Mouse (Mus musculus): ENCODE data around the gene Phb2.

The Phb2 gene

GRCm38 (mm10) chr6:124693243-124693981 is 18.7 kb upstream of the Phb2 start:
- no peak for DNase-seq

DNA sequence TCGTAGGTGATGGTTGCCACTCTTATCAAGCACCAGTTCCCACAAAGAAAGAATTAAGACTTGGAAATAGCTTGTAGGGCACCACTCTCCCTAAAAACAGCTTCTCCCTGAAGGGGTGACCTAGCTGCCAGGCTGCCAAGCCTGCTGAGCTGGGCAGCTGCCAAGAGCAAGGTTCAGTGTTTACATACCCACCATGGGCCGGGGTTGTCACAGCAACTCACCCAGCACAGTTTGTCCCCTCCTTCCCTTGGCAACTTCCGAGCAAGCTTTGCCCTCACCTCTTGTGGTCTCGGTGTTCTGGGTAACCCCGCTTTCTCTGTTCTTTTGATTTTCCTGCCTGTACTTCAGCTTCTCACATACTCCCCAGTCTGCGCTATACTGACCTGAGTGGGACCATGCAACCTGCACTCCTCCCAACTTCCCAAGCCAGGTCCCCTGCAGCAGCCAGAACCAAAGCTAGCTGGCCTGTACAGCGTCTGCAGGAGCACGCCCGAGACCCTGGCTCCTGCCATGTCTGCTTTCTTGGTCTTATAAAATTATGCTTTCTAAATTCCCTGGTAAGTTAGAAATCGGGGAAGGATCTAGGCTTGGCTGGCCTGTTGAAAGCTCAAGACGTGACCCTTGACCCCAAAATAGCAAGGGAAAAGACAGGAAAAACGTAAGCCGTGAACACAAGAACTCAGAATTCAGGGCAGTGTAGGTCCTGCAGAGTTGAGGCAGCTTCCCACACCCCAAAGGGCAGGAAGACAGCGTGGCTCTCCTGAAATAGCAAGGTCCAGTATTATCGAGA is 17.8 kb upstream of the Phb2 start:
- no peak for DNase-seq

DNA sequence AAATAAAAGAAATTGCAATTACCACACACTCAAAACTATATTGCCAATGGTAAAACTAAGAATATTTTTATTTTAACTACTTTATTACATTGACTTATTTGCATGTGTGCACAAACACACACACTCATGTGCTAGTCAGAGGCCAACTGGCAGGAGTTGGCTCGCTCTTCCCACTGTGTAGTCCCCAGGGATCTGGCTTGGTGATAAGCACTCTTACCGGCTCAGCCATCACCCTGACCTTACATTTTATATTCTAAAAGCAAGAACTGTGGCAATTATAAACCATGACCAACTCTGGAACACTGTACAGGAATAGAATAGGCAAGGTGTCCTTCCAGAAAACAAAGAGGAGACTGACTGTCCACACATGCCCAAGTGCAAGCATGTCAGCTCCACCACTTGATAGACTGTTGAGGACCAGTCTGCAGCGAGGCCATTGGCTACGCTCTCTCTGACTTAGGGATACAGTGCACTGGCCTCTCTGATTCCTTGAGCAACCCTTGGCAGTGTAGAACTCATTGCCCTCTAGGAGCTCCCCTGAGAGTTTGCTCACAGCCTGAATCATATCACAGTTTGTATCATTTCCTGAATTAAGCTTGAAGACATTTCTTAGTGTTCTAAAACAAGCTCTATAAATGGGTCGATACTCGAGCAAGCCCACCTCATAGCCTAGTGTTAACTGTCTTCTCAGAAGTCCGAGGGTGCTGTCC is 15.5 kb upstream of the Phb2 start:
- DNase-seq: no peak

- DNase-seq: no peak
These were observed 13.4 kb upstream of the Phb2 start for GRCm38 (mm10) chr6:124698751-124699150.

GRCm38 (mm10) chr6:124699366-124699765 is 12.8 kb upstream of the Phb2 start:
- no peak for DNase-seq

DNA sequence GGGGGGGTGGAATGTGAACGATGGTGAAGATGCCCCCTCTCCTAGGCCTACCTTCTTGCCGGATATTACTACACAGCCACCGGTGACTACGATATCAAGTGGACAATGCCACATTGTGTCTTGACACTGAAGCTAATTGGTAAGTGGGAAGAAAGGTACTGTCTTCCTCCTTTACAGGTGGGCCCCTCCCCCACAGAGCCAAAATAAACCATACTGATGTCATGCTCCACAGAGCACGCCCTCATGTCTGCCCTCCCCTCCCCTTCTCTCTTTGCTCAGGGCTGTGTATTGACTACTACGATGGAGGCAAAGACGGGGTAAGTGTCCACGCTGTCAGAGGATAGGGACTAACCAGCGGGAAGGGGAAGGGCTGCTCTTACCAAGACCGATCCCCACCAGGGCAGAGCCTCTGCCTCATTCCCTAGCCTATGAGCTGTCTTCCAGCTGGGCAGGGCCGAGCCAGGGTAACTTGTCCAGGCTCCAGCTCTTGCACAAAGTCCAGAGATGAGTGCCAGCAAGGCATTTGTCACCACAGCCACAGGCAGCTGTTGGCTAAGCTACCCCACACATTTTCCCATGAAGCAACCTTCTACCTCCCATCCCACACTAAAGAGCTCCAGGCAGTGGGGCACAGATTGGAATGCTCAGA is 12.1 kb upstream of the Phb2 start:
- no peak for DNase-seq

DNA sequence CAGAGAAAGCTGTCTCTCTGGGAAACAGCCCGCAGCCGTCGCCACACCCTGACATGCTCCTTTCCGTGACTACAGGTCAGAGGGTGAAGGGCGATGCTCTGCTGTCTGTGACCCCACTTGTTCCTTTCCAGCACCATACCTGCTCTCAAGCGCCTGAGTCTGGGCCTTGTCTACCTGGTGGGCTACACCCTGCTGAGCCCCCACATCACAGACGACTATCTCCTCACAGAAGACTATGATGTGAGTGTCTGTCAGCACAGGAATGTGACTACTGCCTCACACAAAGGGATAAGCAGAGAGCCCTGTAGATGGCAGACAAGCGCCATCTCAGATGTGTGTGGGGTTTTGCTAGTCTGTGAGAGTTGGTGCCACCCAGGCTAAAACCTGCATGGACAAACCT is 10.8 kb upstream of the Phb2 start:
- DNase-seq: no peak

- DNase-seq: no peak
These were observed 9.9 kb upstream of the Phb2 start for GRCm38 (mm10) chr6:124702102-124702783.

DNA sequence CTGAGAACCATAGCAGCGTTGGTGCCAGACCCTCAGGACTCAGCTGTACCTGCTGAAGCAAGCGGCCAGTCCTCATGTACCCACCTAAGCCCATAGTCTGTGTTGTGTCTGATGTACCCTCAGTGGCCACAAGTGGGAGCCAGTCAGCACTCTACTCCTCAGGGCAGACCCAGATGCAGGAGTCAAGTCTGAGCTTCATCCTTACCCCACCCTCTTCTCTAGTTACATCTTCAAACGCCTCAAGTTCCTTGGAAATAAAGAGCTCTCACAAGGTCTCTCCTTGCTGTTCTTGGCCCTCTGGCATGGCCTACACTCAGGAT is 9.4 kb upstream of the Phb2 start:
- DNase-seq: peak; percentile 70

GRCm38 (mm10) chr6:124703789-124704188 is 8.3 kb upstream of the Phb2 start:
- no peak for DNase-seq

DNA sequence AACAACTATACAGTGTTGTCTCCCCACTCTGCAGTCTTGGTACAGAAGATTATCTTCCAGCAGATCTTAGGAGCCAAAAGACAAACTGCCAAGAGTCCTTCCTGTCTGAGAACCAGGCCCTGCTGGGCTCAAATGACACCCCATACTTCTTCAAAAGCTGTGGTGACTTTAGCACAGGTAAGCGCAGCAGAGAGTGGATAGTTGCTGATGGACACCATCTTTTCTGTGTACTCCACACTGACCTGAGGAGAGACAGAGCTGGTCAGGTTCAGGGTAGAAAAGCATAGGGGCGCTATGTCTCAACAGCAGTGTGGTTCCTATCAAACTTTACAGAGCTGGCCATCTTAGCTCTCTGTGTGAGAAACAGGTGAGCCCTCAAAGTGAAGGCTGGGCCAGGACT is 7.7 kb upstream of the Phb2 start:
- DNase-seq: no peak

DNA sequence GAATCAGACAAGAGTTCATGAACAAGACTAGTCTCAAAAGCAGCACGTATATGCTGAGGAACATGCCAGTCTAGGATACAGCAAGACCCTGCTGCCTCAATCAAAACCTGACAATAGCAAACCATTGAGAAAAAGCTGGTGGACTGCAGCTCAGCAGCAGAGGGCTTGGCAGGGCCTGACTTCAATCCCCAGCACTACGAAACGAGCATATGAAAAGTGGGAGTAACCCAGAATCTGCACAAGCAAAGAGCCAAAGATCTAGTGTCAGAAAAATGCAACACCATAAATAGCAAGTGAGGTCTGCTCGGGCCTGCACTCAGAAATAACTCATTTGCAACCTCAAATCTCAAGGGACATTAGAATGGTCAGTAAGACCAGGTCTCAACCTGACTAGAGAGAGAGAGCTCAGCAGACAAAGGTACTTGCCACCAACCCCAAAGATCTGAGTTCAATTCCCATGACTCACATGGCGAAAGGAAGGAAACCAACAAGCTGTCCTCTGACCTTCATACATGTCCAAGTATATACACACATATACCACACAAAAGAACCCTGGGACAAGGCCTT is 6.0 kb upstream of the Phb2 start:
- no peak for DNase-seq

GRCm38 (mm10) chr6:124708289-124708889 is 3.7 kb upstream of the Phb2 start:
- DNase-seq: no peak

DNA sequence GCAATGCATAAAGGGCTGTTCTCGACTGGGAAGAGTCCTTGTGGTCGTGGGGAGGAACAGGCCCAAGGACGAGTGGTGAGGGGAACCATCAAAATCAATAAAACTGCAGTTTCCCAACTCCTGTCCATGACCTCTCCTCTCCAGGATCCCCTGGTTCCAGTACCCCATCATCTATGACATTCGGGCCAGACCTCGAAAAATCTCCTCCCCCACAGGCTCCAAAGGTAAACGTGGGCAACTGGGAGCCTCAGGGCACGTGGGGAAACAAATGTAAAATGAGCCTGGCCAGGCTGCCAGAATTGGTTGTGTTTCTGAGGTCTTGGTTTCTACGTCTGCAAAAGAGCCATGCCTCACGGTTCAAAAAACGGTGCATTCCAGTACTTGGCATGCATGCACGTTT is 782 bp downstream of the Phb2 start:
- DNase-seq: no peak

- peak; percentile 67 for DNase-seq
These were observed 4.8 kb downstream of the Phb2 start for GRCm38 (mm10) chr6:124716864-124717490.

- no peak for DNase-seq
These were observed 5.8 kb downstream of the Phb2 start for GRCm38 (mm10) chr6:124717968-124718367.

DNA sequence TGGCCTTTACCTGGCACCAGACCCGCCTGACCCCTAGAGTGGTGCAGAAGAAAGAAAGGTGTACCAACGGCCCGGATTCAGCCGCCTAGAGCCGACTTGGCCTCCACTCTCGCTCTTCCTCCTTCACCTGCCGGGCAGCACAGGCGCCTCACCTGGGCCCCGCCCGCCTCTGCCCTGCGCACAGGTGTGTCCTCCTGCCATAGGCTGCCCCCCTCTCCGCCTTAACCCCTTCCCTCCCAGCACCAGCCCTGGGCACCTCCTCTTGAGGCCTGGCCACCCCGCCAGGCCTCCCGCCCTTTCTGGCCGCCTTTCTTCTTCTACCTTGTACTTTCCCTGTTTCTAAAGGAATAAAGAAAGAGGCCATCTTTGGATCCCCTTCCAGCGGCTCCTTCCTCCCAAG is 6.6 kb downstream of the Phb2 start:
- no peak for DNase-seq

- DNase-seq: peak; percentile 62
These were observed 7.3 kb downstream of the Phb2 start for GRCm38 (mm10) chr6:124719354-124719978.

- no peak for DNase-seq
These were observed 8.8 kb downstream of the Phb2 start for GRCm38 (mm10) chr6:124720904-124721303.

- DNase-seq: no peak
These were observed 10.8 kb downstream of the Phb2 start for GRCm38 (mm10) chr6:124722876-124723473.

GRCm38 (mm10) chr6:124723541-124723940 is 11.4 kb downstream of the Phb2 start:
- no peak for DNase-seq

Measured in liver (tissue).